Mouse (Mus musculus) embryonic facial prominence, embryonic 12.5 days (tissue): ENCODE data around the gene Tab2. TPM values are rescaled to one million over a fixed set of nuclear protein-coding genes. Genes with fewer than 3 reads are reported as not detected.

Source experiments
- ATAC-seq: fragments of 200-750 bp; cut with Nextera tagmentation; 2 replicates; pipeline ENCODE4 v1.8.0; 2017; ENCODE audit not compliant: insufficient number of reproducible peaks, insufficient read depth, low FRiP score, low TSS enrichment
- H3K27ac ChIP-seq: fragments of 300-500 bp; sonication (generic); 2 replicates; pipeline ENCODE4 v1.5.1; 2016; ENCODE audit warnings: mild to moderate bottlenecking
- H3K27me3 ChIP-seq: fragments of 300-500 bp; sonication (generic); 2 replicates; pipeline ENCODE4 v1.6.1; 2016; ENCODE audit warnings: mild to moderate bottlenecking, moderate library complexity
- H3K36me3 ChIP-seq: fragments of 300-500 bp; sonication (generic); 2 replicates; pipeline ENCODE4 v1.6.1; 2016; ENCODE audit warnings: mild to moderate bottlenecking
- H3K4me1 ChIP-seq: fragments of 300-500 bp; sonication (generic); 2 replicates; pipeline ENCODE4 v1.6.1; 2016
- H3K4me2 ChIP-seq: fragments of 300-500 bp; sonication (generic); replicated peaks from 2 replicates; pipeline ENCODE4 v1.6.1; 2016; ENCODE audit warnings: mild to moderate bottlenecking, moderate library complexity
- H3K4me3 ChIP-seq: fragments of 300-500 bp; sonication (generic); 2 replicates; pipeline ENCODE4 v1.5.1; 2016; ENCODE audit warnings: mild to moderate bottlenecking
- H3K9ac ChIP-seq: fragments of 300-500 bp; sonication (generic); 2 replicates; pipeline ENCODE4 v1.6.1; 2016; ENCODE audit warnings: mild to moderate bottlenecking, moderate library complexity
- H3K9me3 ChIP-seq: fragments of 300-500 bp; sonication (generic); 2 replicates; pipeline ENCODE4 v1.6.1; 2016; ENCODE audit warnings: mild to moderate bottlenecking, moderate library complexity
- WGBS: fragments of 180-500 bp; shearing (Covaris S2); methylation state at CpG from one replicate; pipeline ENCODE4 v1.1.7; 2016; 5-methylcytosine and 5-hydroxymethylcytosine counted together
- polyA plus RNA-seq: library from polyadenylated mRNA; unstranded; fragments of >200 nt; fragmentation: Nextera tagmentation; extraction: Ambion mirVana; gene quantifications from 2 replicates; pipeline ENCODE4 v1.2.1, GENCODE M21; 2016

The Tab2 gene
- 26.4 TPM in 2 replicates for polyA plus RNA-seq

GRCm38 (mm10) chr10:7956228-7957001, at the start of gene Tab2:
Tab2 (minus strand) TSS chr10:7956230.
- Histone ChIP-seq H3K4me1 (peaks cover 15% of the 10 kb centered on the region), H3K27ac (peak within 1 kb of the TSS; percentile 99), H3K36me3 (no peaks in the 10 kb centered on the region), H3K27me3 (no peaks in the 10 kb centered on the region), H3K9ac (peak within 1 kb of the TSS; percentile 100), H3K4me2 (peak within 1 kb of the TSS; percentile 69), H3K4me3 (peak within 1 kb of the TSS; percentile 99), H3K9me3 (no peaks in the 10 kb centered on the region)
- ATAC-seq, result peak; percentile 90
- under 1% methylated on average over 90 of the region's 97 CpGs for WGBS

DNA sequence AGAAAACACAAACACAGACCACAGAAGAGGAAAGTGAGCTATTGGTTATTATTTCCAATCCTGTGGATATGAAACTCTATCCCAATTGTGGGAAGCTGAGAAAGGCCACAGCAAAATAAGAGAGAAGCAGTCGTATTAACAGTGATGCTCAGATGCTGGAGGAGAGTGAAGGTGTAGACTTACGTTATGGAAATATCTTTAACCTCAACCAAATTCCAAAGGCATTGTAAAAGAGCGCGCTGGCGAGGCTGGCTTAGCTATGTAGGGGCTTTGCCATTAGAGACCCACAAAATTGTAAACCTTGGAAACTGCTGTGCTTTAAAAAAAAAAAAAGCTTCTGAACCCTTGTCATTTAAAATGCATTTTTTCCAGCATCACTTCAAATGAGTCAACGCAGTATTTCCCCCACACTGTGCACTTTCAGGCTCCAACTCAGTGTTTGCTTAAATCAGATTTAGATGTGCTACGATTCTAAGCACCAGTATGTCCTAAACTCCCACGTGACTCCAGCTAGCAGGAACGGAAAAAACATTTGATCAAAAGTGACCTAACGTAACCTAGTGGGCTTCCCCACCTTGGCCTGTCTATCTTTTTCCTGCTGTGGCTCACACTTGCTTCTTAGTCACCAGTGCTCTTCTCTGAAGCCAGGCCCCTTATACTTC, 36.4 kb upstream of the Tab2 start:
- Histone ChIP-seq H3K27me3 (no peaks in the 10 kb centered on the region), H3K4me3 (no peak overlapping the region), H3K27ac (no peak overlapping the region), H3K4me2 (no peak overlapping the region), H3K4me1 (peaks cover 10% of the 10 kb centered on the region; the same call in 1 of the 2 replicates), H3K9me3 (no peaks in the 10 kb centered on the region), H3K36me3 (no peaks in the 10 kb centered on the region), H3K9ac (no peak overlapping the region)
- no peak for ATAC-seq
- WGBS, result 58% methylated on average over 10 of the region's 10 CpGs

DNA sequence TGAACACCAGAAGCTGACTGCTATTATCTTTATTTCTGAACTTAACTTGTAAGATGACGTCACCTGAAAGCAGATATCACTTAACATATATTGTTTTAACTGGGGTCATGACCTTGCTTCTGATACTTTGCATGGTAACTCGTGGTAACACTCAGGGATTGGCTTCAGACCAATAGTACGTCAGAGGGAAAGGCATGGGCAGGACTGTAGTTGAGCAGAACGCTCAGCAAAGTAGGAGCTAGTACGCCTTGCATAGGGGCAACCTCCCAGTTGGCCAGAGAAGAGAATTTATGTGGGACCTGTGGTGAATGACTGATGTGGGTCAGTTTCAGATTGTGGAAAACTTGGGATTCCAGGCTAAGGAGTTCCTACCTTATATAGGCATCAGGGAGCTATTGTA, 35.6 kb upstream of the Tab2 start:
- 53% methylated on average over 5 of the region's 5 CpGs for WGBS
- Histone ChIP-seq H3K4me1 (peaks cover 10% of the 10 kb centered on the region; the same call in 1 of the 2 replicates), H3K27me3 (no peaks in the 10 kb centered on the region), H3K4me3 (no peak overlapping the region), H3K27ac (no peak overlapping the region), H3K36me3 (no peaks in the 10 kb centered on the region), H3K4me2 (no peak overlapping the region), H3K9me3 (no peaks in the 10 kb centered on the region), H3K9ac (no peak overlapping the region)
- no peak for ATAC-seq

DNA sequence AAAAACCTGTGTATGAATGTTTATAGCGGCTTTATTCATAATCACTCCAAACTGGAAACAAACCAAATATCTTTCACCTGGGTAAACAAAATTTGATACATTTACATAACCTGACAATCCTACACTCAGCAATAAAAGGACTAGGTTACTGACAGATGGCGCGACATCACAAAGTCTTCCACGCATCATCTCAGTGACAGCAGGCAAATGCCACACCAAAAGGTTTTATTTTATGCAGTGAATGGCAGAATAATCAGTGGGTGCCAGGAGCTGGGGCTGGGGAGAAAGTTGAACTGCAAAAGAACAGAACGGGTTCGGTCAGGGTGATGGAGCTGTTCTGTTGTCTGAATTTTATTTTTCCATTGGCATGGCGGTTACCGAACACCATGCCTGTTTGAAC, 31.5 kb upstream of the Tab2 start:
- Histone ChIP-seq H3K27me3 (no peaks in the 10 kb centered on the region), H3K27ac (no peak overlapping the region), H3K4me3 (no peak overlapping the region), H3K36me3 (no peaks in the 10 kb centered on the region), H3K4me2 (no peak overlapping the region), H3K9me3 (no peaks in the 10 kb centered on the region), H3K9ac (no peak overlapping the region), H3K4me1 (peaks cover 8% of the 10 kb centered on the region; the same call in 1 of the 2 replicates)
- 86% methylated on average over 8 of the region's 8 CpGs for WGBS
- ATAC-seq, result no peak

- H3K4me3 ChIP-seq, result no peak overlapping the region
- no peak for ATAC-seq
- 97% methylated on average over 9 of the region's 9 CpGs for WGBS
These were observed 20.4 kb upstream of the Tab2 start for GRCm38 (mm10) chr10:7976462-7976861.

DNA sequence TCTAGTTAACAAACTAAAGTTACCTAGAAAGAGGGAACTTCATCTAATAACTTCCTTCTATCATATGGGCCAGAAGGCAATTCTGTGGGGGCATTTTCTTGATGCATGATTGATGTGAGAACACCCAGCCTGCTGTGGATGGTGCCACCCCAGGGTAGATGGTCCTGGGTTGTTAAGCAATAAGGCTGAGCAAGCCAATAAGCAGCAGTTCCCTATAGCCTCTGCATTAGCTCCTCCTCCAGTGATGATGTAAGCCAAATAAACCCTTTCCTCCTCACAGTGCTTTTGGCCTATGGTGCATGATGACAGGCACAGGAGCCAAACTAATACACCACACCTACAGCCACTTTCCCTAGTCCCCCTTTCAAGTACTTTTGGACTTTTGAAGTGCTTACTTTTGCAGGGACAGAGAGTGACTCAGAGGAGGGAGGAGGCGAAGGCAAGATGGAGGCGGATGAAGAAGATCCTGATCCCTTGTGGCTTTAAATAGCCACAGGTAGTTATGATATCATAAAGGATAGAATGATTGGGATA, 12.8 kb upstream of the Tab2 start:
- ATAC-seq, result no peak
- H3K27me3 ChIP-seq, result no peaks in the 10 kb centered on the region
- no peaks in the 10 kb centered on the region for H3K9me3 ChIP-seq
- H3K4me1 ChIP-seq, result no peaks in the 10 kb centered on the region
- H3K27ac ChIP-seq, result no peak overlapping the region
- no peak overlapping the region for H3K9ac ChIP-seq
- no peaks in the 10 kb centered on the region for H3K36me3 ChIP-seq
- no peak overlapping the region for H3K4me2 ChIP-seq
- WGBS, result 100% methylated on average over 2 of the region's 2 CpGs
- H3K4me3 ChIP-seq, result no peak overlapping the region

More at GRCm38 (mm10) chr10:7976462-7976861, 20.4 kb upstream of the Tab2 start:
- Histone ChIP-seq H3K27me3 (no peaks in the 10 kb centered on the region), H3K4me1 (no peaks in the 10 kb centered on the region), H3K4me2 (no peak overlapping the region), H3K27ac (no peak overlapping the region), H3K9me3 (no peaks in the 10 kb centered on the region), H3K36me3 (no peaks in the 10 kb centered on the region), H3K9ac (no peak overlapping the region)

DNA sequence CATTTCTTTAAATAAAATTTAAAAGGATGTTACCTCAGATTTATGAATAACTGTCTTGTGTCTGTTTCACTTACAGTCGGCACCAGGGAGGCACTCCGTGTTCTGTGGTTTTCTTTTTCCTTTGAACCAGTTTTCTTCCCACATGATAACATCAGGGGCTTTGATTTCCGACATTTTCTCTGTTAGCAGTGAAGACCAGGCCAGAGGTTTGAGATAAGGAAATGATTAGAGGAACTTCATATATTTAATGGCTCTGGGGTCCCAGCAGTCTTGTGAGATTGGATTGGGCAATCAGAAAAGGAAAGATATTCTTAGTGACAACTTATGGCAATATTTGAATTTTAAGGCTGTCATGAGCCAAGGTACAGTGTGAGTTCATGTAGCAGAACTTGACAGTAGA, 11.1 kb upstream of the Tab2 start:
- Histone ChIP-seq H3K27ac (no peak overlapping the region), H3K4me3 (no peak overlapping the region), H3K4me1 (no peaks in the 10 kb centered on the region), H3K4me2 (no peak overlapping the region), H3K9me3 (no peaks in the 10 kb centered on the region), H3K36me3 (no peaks in the 10 kb centered on the region), H3K27me3 (no peaks in the 10 kb centered on the region), H3K9ac (no peak overlapping the region)
- ATAC-seq, result no peak
- WGBS, result 54% methylated on average over 3 of the region's 3 CpGs

GRCm38 (mm10) chr10:7959073-7959472, 3.0 kb upstream of the Tab2 start:
- H3K9ac ChIP-seq, result no peak overlapping the region
- H3K4me2 ChIP-seq, result no peak overlapping the region
- 82% methylated on average over 6 of the region's 6 CpGs for WGBS
- H3K27ac ChIP-seq, result no peak overlapping the region
- H3K36me3 ChIP-seq, result no peaks in the 10 kb centered on the region
- no peaks in the 10 kb centered on the region for H3K9me3 ChIP-seq
- ATAC-seq, result no peak
- peaks cover 7% of the 10 kb centered on the region for H3K4me1 ChIP-seq
- no peak overlapping the region for H3K4me3 ChIP-seq
- H3K27me3 ChIP-seq, result no peaks in the 10 kb centered on the region

- H3K27ac ChIP-seq, result peak overlapping the region; percentile 99
- H3K4me2 ChIP-seq, result peak overlapping the region; percentile 69
- no peaks in the 10 kb centered on the region for H3K27me3 ChIP-seq
- H3K4me3 ChIP-seq, result peak overlapping the region; percentile 99
- H3K9me3 ChIP-seq, result no peaks in the 10 kb centered on the region
- no peaks in the 10 kb centered on the region for H3K36me3 ChIP-seq
- ATAC-seq, result peak; percentile 24
- peaks cover 14% of the 10 kb centered on the region for H3K4me1 ChIP-seq
- 0% methylated on average over 22 of the region's 76 CpGs for WGBS
- peak overlapping the region; percentile 100 for H3K9ac ChIP-seq
These were observed 352 bp downstream of the Tab2 start for GRCm38 (mm10) chr10:7955634-7956121.

DNA sequence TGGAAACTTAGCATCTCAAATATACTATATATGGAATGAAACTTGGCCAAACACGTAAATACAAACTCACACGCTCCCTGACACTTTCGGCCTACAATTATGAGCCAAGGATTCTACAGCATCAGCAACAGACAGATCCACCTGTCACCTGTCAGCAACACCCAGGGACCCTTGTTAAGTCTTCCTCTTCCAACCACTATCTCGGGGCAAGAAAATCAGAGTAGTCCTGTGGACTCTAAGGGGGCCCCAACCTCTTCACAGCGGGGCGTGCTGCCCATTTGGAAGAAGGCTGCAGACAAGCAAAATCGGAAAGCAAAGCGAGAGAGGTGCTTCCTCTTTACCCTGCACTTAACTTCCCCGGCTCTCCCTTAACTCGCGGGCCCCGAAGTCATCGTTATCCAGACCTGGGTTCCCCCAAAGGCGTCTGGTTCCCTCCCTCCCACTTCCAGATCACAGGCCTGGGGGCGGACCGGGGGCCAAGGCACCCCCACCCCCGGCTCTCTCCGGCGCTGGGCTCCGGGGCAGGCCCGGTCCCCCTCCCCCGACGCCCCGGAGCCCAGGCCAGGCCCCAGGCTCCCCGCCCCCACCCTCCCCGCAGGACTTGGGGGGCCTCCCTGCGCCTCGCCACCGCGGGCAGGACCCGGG, 919 bp downstream of the Tab2 start:
- Histone ChIP-seq H3K36me3 (no peaks in the 10 kb centered on the region), H3K9ac (peak overlapping the region; percentile 100), H3K27ac (peak overlapping the region; percentile 99), H3K27me3 (no peaks in the 10 kb centered on the region), H3K9me3 (no peaks in the 10 kb centered on the region), H3K4me2 (peak overlapping the region; percentile 69), H3K4me3 (peak overlapping the region; percentile 99), H3K4me1 (peaks cover 14% of the 10 kb centered on the region)
- WGBS, result under 1% methylated on average over 25 of the region's 31 CpGs
- ATAC-seq, result no peak; the same call in 1 of the 2 replicates

GRCm38 (mm10) chr10:7954627-7954988, 1.4 kb downstream of the Tab2 start:
- Histone ChIP-seq H3K27ac (peak overlapping the region; percentile 99; the same call in 1 of the 2 replicates), H3K4me2 (peak overlapping the region; percentile 69), H3K27me3 (no peaks in the 10 kb centered on the region), H3K4me1 (peaks cover 14% of the 10 kb centered on the region), H3K4me3 (peak overlapping the region; percentile 99), H3K9me3 (no peaks in the 10 kb centered on the region), H3K9ac (peak overlapping the region; percentile 100), H3K36me3 (no peaks in the 10 kb centered on the region)
- no peak for ATAC-seq
- WGBS, result 4% methylated on average over 5 of the region's 5 CpGs
